Mouse (Mus musculus): ENCODE measurements around the gene 3830406C13Rik. TPM values are rescaled to one million over a fixed set of nuclear protein-coding genes. Genes with fewer than 3 reads are reported as not detected.

Gene 3830406C13Rik
- polyA plus RNA-seq, 1 experiment = 30.6 TPM

- Histone ChIP-seq H3K4me3 (ENCODE audit: control insufficient read depth, low read depth, low read length) (no peak overlapping the region), H3K4me1 (ENCODE audit: control insufficient read depth, insufficient read depth, low read length) (no peaks in the 10 kb centered on the region), H3K27me3 (ENCODE audit: control insufficient read depth, insufficient read depth, low read length) (no peaks in the 10 kb centered on the region), H3K27ac (ENCODE audit: control insufficient read depth, insufficient read depth, low read depth, low read length) (no peak overlapping the region), H3K36me3 (ENCODE audit: control insufficient read depth, insufficient read depth, low read length) (no peaks in the 10 kb centered on the region; the same call in 1 of the 2 replicates)
- TF ChIP-seq CTCF (IDR thresholded peaks at IDR 0.05; ENCODE audit: control insufficient read depth, insufficient read depth, insufficient replicate concordance, low read depth, low read length) (no peak), POLR2A (IDR thresholded peaks at IDR 0.05; ENCODE audit: control insufficient read depth, low read depth, low read length) (no peak)
Observed at GRCm38 (mm10) chr14:12299654-12300053, 15.7 kb downstream of the 3830406C13Rik start.

DNA sequence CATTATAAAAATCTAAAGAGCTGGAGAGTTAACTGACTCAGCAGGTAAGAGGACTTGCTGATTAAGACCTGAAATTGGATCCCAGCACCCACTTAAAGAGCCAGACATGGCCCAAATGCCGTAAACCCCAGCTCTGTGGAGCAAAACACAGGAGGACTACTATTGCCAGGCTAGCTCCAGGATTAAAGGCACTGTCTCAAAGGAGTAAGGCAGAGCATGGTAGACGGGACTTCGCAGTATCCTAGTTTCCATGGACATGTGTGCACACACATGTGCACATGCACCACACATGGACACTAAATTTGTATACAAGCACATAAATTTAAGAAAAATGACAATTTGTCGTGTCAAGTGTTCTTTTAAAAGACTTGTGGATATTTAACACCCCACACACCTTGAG is 16.3 kb downstream of the 3830406C13Rik start:
- no peaks in the 10 kb centered on the region for H3K4me1 ChIP-seq (ENCODE audit: control insufficient read depth, insufficient read depth, low read length)
- no peaks in the 10 kb centered on the region; the same call in 1 of the 2 replicates for H3K36me3 ChIP-seq (ENCODE audit: control insufficient read depth, insufficient read depth, low read length)
- no peak overlapping the region for H3K4me3 ChIP-seq (ENCODE audit: control insufficient read depth, low read depth, low read length)
- H3K27me3 ChIP-seq (ENCODE audit: control insufficient read depth, insufficient read depth, low read length) = no peaks in the 10 kb centered on the region
- TF ChIP-seq POLR2A (IDR thresholded peaks at IDR 0.05; ENCODE audit: control insufficient read depth, low read depth, low read length) (no peak), CTCF (IDR thresholded peaks at IDR 0.05; ENCODE audit: control insufficient read depth, insufficient read depth, insufficient replicate concordance, low read depth, low read length) (no peak)
- H3K27ac ChIP-seq (ENCODE audit: control insufficient read depth, insufficient read depth, low read depth, low read length) = no peak overlapping the region

GRCm38 (mm10) chr14:12300677-12301076 is 16.7 kb downstream of the 3830406C13Rik start:
- H3K4me1 ChIP-seq (ENCODE audit: control insufficient read depth, insufficient read depth, low read length) = no peaks in the 10 kb centered on the region
- H3K27ac ChIP-seq (ENCODE audit: control insufficient read depth, insufficient read depth, low read depth, low read length) = no peak overlapping the region
- TF ChIP-seq CTCF (IDR thresholded peaks at IDR 0.05; ENCODE audit: control insufficient read depth, insufficient read depth, insufficient replicate concordance, low read depth, low read length) = no peak
- no peak for TF ChIP-seq POLR2A (IDR thresholded peaks at IDR 0.05; ENCODE audit: control insufficient read depth, low read depth, low read length)
- no peaks in the 10 kb centered on the region for H3K27me3 ChIP-seq (ENCODE audit: control insufficient read depth, insufficient read depth, low read length)
- no peaks in the 10 kb centered on the region; the same call in 1 of the 2 replicates for H3K36me3 ChIP-seq (ENCODE audit: control insufficient read depth, insufficient read depth, low read length)
- H3K4me3 ChIP-seq (ENCODE audit: control insufficient read depth, low read depth, low read length) = no peak overlapping the region

GRCm38 (mm10) chr14:12303106-12303505 is 19.1 kb downstream of the 3830406C13Rik start:
- TF ChIP-seq CTCF (IDR thresholded peaks at IDR 0.05; ENCODE audit: control insufficient read depth, insufficient read depth, insufficient replicate concordance, low read depth, low read length) = no peak
- Histone ChIP-seq H3K27me3 (ENCODE audit: control insufficient read depth, insufficient read depth, low read length) (no peaks in the 10 kb centered on the region), H3K27ac (ENCODE audit: control insufficient read depth, insufficient read depth, low read depth, low read length) (no peak overlapping the region), H3K4me1 (ENCODE audit: control insufficient read depth, insufficient read depth, low read length) (no peaks in the 10 kb centered on the region), H3K36me3 (ENCODE audit: control insufficient read depth, insufficient read depth, low read length) (no peaks in the 10 kb centered on the region; the same call in none of the 2 replicates), H3K4me3 (ENCODE audit: control insufficient read depth, low read depth, low read length) (no peak overlapping the region)

- no peak for TF ChIP-seq POLR2A (IDR thresholded peaks at IDR 0.05; ENCODE audit: control insufficient read depth, low read depth, low read length)
- no peak for TF ChIP-seq CTCF (IDR thresholded peaks at IDR 0.05; ENCODE audit: control insufficient read depth, insufficient read depth, insufficient replicate concordance, low read depth, low read length)
- no peak overlapping the region for H3K27ac ChIP-seq (ENCODE audit: control insufficient read depth, insufficient read depth, low read depth, low read length)
- H3K36me3 ChIP-seq (ENCODE audit: control insufficient read depth, insufficient read depth, low read length) = no peaks in the 10 kb centered on the region
- H3K4me1 ChIP-seq (ENCODE audit: control insufficient read depth, insufficient read depth, low read length) = peaks cover 2% of the 10 kb centered on the region; the same call in 1 of the 2 replicates
- H3K27me3 ChIP-seq (ENCODE audit: control insufficient read depth, insufficient read depth, low read length) = no peaks in the 10 kb centered on the region
- no peak overlapping the region for H3K4me3 ChIP-seq (ENCODE audit: control insufficient read depth, low read depth, low read length)
Observed at GRCm38 (mm10) chr14:12333622-12334021, 49.6 kb downstream of the 3830406C13Rik start.

- TF ChIP-seq CTCF (IDR thresholded peaks at IDR 0.05; ENCODE audit: control insufficient read depth, insufficient read depth, insufficient replicate concordance, low read depth, low read length) (no peak), POLR2A (IDR thresholded peaks at IDR 0.05; ENCODE audit: control insufficient read depth, low read depth, low read length) (no peak)
- no peak overlapping the region for H3K27ac ChIP-seq (ENCODE audit: control insufficient read depth, insufficient read depth, low read depth, low read length)
- H3K36me3 ChIP-seq (ENCODE audit: control insufficient read depth, insufficient read depth, low read length) = no peaks in the 10 kb centered on the region
- peaks cover 2% of the 10 kb centered on the region; the same call in 1 of the 2 replicates for H3K4me1 ChIP-seq (ENCODE audit: control insufficient read depth, insufficient read depth, low read length)
- no peaks in the 10 kb centered on the region for H3K27me3 ChIP-seq (ENCODE audit: control insufficient read depth, insufficient read depth, low read length)
- H3K4me3 ChIP-seq (ENCODE audit: control insufficient read depth, low read depth, low read length) = no peak overlapping the region
Observed at GRCm38 (mm10) chr14:12334925-12335324, 51.0 kb downstream of the 3830406C13Rik start.

DNA sequence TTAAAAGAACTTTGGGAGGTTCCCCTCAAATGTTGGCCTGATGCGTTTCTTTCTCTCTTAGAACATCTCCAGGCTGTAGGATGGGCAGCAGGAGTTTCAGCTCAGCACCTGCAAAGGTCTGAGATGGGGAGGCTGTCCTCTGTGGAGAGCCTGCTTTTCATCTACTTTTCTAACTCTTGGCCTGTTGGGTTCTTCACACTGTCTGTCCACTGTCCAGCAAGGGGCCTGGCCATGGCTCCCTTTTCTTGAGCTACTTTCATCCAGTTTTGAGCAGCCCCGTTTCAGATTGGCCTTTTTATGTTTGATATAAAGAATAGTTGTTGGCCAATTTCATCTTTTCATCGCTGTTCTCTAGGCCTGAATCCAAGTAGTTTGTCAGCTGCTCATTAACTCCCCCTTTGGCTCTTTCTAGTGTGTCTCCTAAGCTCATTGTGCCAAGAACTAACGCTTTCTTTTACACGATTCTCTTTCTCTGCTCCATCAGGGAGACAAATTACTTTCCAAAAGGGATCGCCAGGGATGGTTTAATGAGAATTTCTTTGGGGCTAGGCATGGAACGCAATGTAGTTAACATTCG is 53.5 kb downstream of the 3830406C13Rik start:
- Histone ChIP-seq H3K36me3 (ENCODE audit: control insufficient read depth, insufficient read depth, low read length) (no peaks in the 10 kb centered on the region), H3K4me1 (ENCODE audit: control insufficient read depth, insufficient read depth, low read length) (peaks cover 4% of the 10 kb centered on the region), H3K4me3 (ENCODE audit: control insufficient read depth, low read depth, low read length) (no peak overlapping the region), H3K27me3 (ENCODE audit: control insufficient read depth, insufficient read depth, low read length) (no peaks in the 10 kb centered on the region), H3K27ac (ENCODE audit: control insufficient read depth, insufficient read depth, low read depth, low read length) (no peak overlapping the region)
- TF ChIP-seq CTCF (IDR thresholded peaks at IDR 0.05; ENCODE audit: control insufficient read depth, insufficient read depth, insufficient replicate concordance, low read depth, low read length) = no peak

All from testis, adult 2 months (tissue).